Mouse (Mus musculus): Measurements from ENCODE around the gene Gm9970. TPM values are rescaled to one million over a fixed set of nuclear protein-coding genes. Genes with fewer than 3 reads are reported as not detected.

Gm9970 gene
- polyA plus RNA-seq (2012; rRNA removed), result not detected in 2 replicates

DNA sequence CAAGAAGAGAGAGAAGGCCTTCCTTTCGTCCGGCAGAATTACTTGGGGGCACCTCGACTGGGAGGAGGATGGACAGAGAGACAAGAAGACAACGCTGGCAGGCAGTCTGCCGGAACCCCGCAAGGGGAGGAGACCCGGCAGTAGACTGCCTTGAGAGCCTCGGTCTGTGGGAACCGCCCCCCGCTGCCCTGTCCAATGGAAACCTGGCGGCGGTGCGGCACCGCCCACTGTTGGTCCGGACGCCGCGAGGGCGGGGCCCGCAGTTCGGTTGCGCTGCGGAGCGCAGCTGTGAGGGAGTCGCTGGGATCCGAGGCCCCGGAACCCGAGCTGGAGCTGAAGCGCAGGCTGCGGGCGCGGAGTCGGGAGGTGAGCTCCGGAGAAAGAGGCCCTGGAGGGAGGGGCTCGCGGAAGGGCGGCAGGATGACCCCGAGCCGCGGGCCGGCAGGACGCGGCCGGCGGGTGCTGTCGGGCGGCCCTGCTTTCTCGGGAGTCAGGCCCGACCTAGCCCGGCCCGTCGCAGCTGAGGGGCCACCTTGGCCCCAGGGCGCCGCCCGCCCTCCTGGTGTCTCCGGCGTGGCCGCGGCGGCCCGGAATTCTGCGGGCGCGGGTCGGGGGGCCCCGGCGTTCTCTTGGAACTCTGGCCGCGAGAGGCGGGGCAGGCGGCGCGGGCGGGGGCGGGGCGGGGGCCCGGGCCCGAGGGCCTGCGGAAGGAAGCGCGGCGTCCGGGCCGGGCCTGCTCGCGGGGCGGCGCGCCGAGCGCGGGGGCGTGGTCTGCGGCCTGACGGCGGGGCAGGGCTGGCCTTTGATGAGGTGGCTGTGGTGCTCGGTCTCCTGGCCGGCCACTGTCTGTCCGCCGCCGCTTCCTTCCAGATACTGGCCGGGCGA lies at the start of gene Gm9970, which contains the start of gene Nrbp1:
Gene Gm9970, minus strand, starts transcription at position 596 of the 885 bp plus-strand sequence.
Gene Nrbp1, plus strand, starts transcription at position 228 of the 885 bp plus-strand sequence.
- DNase-seq (ENCODE audit: extremely low spot score in 1 of 2, low spot score in 1 of 2), result peak; percentile 91 to 95

- DNase-seq (ENCODE audit: extremely low spot score in 1 of 2, low spot score in 1 of 2), result no peak
Observed at GRCm38 (mm10) chr5:31289626-31290230, 48.7 kb upstream of the Gm9970 start.

DNA sequence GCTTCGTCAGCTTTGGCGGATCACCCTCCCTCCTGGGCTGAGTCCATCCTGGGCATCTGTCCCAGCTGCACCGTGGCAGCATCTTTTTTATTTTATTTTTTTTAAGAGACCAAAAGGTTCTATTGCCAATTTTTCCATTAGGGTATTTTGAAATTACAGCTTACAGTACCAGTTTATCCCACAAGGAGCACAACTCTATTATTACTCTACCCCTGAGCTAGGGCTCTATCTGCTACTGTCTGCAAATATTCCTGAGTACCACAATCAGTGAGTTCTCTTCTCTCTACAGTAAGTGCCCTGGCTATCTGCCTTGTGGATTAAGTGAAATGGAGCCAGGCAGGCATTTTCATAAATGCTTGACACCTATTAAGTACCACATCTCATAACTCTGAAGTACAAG lies 47.6 kb upstream of the Gm9970 start:
- DNase-seq (ENCODE audit: extremely low spot score in 1 of 2, low spot score in 1 of 2), result no peak

GRCm38 (mm10) chr5:31288225-31288624 lies 47.2 kb upstream of the Gm9970 start:
- no peak for DNase-seq (ENCODE audit: extremely low spot score in 1 of 2, low spot score in 1 of 2)

DNA sequence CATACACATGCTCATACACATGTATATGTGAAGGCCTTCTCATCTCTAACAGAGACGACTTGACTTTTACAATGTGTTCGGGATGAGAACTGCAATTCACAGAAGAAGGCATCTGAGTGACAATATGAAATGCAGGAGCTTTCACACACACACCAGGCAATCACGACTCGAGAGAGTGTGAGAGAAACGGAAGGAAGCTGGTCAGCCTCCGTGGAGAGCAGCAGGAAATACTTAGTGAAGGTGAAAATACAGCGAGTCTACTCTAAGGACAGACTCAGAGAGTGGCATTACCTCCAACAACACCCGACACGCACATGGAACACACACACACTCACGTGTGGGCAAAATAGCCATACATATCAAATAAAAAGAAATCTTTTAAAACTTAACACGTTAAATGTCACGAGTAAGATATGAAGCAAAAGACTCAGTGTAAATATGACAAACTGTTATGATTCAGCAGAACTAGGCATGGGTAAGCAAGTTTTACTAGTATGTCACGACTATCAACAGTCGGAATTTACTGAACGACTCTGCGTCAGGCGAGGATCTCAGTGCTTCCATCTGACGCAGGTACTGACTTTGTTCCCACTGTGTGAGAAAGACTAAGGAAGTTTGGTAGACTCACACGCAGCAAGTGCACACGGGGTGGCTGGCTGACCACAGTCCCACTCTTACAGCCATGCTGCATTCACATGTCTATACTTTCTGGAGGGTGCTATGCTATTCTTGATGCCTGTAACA lies 38.4 kb upstream of the Gm9970 start:
- no peak for DNase-seq (ENCODE audit: extremely low spot score in 1 of 2, low spot score in 1 of 2)

GRCm38 (mm10) chr5:31273018-31273417 lies 32.0 kb upstream of the Gm9970 start:
- DNase-seq (ENCODE audit: extremely low spot score in 1 of 2, low spot score in 1 of 2), result peak in 1 of 2 experiments; percentile 53

- no peak for DNase-seq (ENCODE audit: extremely low spot score in 1 of 2, low spot score in 1 of 2)
Observed at GRCm38 (mm10) chr5:31267686-31268085, 26.7 kb upstream of the Gm9970 start.

DNA sequence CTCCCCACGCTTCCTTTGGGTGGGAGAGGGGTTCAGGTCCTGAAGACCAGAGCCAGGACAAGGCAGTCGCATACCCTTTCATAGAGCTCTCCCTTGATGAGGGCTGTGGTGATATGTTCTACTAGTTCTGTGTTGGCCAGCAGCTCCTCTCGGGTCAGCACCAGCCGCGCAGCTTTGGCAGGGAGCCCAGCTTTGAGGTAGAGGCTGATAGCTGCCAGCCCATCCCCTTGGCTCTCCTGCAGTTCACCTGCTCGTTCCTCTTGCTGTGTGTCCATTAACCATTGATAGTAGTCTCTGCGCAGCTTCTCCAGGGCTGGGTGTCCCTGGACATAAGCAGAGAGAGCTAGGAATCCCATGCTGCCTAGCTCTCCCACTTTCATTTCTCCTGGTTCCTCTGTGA lies 25.1 kb upstream of the Gm9970 start:
- no peak for DNase-seq (ENCODE audit: extremely low spot score in 1 of 2, low spot score in 1 of 2)

- DNase-seq (ENCODE audit: extremely low spot score in 1 of 2, low spot score in 1 of 2), result no peak
Observed at GRCm38 (mm10) chr5:31257616-31258015, 16.6 kb upstream of the Gm9970 start.

GRCm38 (mm10) chr5:31255971-31256370 lies 14.9 kb upstream of the Gm9970 start:
- DNase-seq (ENCODE audit: extremely low spot score in 1 of 2, low spot score in 1 of 2), result no peak

DNA sequence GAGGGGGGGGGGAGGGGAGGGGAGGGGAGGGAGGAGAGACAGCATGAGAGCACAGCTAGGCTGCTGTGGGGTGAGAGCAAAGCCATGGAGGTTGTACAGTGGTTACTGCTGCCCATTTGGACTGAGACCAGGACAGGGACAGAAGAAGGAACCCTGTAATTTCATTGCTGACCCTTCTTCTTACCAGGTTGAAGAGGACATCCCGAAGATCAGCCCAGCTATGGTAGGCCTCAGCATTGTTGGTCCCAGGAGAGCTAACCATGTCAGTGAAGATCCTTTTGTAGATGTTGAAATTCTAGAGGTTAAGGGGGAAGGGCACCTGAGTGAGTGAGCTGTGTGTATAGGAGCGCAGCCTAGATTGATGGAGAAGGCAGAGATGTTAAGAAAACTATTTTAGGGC lies 14.3 kb upstream of the Gm9970 start:
- DNase-seq (ENCODE audit: extremely low spot score in 1 of 2, low spot score in 1 of 2), result no peak

GRCm38 (mm10) chr5:31254901-31255300 lies 13.9 kb upstream of the Gm9970 start:
- no peak for DNase-seq (ENCODE audit: extremely low spot score in 1 of 2, low spot score in 1 of 2)

- DNase-seq (ENCODE audit: extremely low spot score in 1 of 2, low spot score in 1 of 2), result no peak
Observed at GRCm38 (mm10) chr5:31254452-31254851, 13.4 kb upstream of the Gm9970 start.

DNA sequence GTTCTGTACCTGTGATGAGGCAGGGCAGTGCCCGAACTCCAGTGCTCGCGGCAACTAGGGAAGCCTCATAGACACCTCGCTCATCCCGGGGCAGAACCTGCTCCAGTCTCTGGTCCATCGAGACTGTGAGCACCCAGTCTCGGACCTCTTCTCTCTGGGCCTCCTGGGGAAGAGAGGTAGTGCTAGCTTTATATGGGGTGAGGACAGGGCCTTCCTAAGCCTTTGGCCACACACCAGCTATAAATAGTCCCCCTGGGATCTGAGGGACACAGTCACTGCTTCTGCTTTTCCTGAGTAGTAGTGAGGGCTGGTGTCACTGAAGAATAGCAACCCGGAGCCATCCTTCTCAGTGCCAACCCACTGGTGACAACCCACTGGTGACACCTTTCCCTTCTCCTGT lies 12.8 kb upstream of the Gm9970 start:
- DNase-seq (ENCODE audit: extremely low spot score in 1 of 2, low spot score in 1 of 2), result no peak

- DNase-seq (ENCODE audit: extremely low spot score in 1 of 2, low spot score in 1 of 2), result no peak
Observed at GRCm38 (mm10) chr5:31252795-31253545, 11.9 kb upstream of the Gm9970 start.

DNA sequence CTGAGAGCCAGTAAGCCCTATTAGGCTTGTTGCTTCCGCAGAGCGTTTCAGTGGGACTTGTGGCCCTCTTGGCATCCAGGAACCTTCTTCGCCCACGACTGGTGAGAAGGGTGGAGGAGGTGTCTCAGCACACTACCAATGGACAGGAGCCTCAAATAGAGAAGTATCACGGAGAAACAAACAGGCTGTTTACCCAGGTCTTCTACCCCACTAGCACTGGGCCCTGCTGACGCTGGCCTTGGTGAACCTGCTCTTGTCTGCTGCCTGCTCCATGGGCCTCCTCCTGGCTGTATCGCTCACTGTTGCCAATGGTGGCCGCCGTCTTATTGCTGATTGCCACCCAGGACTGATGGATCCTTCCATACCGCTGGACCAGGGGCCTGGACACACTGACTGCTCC lies 11.1 kb upstream of the Gm9970 start:
- no peak for DNase-seq (ENCODE audit: extremely low spot score in 1 of 2, low spot score in 1 of 2)

DNA sequence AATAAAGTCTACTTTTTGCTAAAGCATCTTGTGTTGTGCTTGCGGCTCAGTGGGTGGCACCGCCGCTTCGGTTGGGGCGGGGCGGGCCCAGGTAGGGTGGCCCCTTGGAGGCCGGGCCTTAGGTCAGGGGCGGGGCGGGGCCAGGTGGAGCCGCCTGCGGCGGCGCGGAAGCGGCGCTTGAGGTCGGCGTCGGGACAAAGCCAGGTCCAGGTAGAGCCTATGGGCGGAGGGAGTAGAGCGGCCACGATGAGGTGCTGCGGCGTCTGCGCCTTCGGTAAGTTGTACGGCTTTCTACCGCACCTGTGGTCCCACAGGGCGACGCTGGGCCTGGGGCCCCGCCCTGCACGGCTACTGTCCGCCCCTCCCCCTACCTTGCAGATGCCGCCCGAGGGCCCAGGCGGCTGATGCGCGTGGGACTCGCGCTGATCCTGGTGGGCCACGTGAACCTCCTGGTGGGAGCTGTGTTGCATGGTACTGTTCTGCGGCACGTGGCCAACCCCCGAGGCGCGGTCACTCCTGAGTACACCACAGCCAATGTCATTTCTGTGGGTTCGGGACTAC lies 10.6 kb upstream of the Gm9970 start, which contains the start of gene Krtcap3:
Gene Krtcap3, plus strand, starts transcription at position 151 of the 561 bp plus-strand sequence.
- peak in 1 of 2 experiments; percentile 20 for DNase-seq (ENCODE audit: extremely low spot score in 1 of 2, low spot score in 1 of 2)

DNA sequence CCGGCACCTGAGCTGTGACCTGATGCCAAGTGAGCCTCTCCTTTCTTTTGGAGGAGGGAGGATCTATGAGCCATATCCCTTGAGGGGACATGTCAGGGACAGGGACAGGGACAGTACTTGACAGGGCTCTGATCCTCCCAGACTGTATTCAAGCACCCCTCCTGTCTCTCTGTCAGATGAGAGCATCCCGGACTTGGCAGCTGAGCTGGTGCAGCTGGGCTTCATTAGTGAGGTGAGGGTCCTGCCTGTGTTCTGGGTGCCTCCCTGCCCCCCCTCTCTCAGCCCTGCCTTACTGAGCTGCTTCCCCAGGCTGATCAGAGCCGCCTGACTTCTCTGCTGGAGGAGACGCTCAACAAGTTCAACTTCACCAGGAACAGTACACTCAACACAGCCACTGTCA lies 9.7 kb upstream of the Gm9970 start:
- no peak for DNase-seq (ENCODE audit: extremely low spot score in 1 of 2, low spot score in 1 of 2)

DNA sequence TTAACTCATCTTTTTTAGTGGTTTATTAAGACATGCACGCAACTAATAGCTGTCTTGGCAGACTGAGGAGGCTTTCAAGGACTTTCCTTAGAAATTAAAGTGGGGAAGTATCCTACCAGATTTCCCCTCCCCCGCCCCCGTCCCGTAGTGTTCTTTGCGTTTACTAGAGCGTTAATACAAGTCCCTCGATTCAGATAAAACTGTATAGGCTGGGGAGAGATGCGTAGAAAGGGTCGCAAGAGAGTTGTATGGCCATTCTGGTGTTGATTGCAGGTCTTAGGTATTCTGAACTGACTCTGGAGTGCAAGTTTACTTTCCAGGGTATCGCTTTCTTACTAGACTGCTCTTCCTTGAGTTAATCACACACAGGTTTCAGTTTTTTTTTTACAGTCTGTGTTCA lies 1.2 kb upstream of the Gm9970 start:
- no peak for DNase-seq (ENCODE audit: extremely low spot score in 1 of 2, low spot score in 1 of 2)

- DNase-seq (ENCODE audit: extremely low spot score in 1 of 2, low spot score in 1 of 2), result no peak
Observed at GRCm38 (mm10) chr5:31241522-31242034, 546 bp upstream of the Gm9970 start.
